Mouse (Mus musculus): Measurements from ENCODE around the gene Lcn2. TPM values are rescaled to one million over a fixed set of nuclear protein-coding genes. Genes with fewer than 3 reads are reported as not detected.
A peak's percentile ranks its signal among the peaks of the same experiment; 100 is the strongest.

Gene Lcn2
- 9.0 and 12.7 TPM in 2 replicates for polyA plus RNA-seq (2015; fragmentation: Nextera tagmentation; extraction: Ambion mirVana)

DNA sequence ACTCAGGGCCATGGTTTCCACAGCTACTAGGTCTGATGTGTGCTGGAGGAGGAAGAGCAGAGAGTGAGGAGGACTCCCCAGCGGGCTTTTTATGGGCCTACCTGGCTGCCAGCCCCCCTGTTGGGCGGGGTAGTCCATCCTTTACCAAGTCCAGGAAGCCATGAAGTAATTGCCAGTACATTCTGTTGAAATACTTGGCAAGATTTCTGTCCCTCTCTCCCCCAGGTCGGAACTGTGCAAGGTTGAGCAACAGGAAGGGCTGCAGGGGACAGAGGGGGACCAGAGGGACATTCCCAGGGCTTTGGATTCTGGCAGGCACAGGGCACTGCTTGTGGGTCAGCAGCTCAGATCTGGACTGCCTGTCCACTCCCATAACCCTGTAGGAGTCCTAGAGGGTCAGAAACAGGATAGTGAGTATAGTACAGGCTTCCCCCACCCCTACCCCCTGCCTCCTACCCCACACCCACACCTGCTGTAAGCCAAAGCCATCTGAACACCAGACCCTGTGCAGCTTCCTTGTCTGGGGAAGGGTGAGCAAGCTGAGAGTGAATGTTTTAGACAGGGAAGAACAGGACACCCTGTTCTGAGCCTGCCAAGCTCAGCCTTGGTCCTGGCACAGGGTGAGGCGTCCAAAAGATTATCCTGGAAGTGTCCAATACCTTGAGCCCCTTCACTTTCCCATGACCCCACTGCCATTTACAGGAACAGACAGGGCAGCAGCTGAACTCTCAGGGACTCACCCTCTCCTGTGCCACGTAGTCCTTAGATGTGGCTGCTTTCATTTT is at the start of gene Lcn2:
Lcn2 (minus strand) TSS at position 547 of the 785 bp plus-strand sequence.
- H3K27me3 ChIP-seq (ENCODE audit: insufficient read depth, low read length) = no peaks in the 10 kb centered on the region
- no peak within 1 kb of the TSS for H3K27ac ChIP-seq (ENCODE audit: low read length)
- H3K9me3 ChIP-seq (ENCODE audit: low read length) = no peaks in the 10 kb centered on the region
- ATAC-seq (ENCODE audit: low FRiP score, low TSS enrichment) = no peak
- no peaks in the 10 kb centered on the region for H3K36me3 ChIP-seq (ENCODE audit: insufficient read depth, low read length)
- no peak within 1 kb of the TSS for H3K4me2 ChIP-seq (replicated peaks; ENCODE audit: low read depth, low read length)
- H3K4me1 ChIP-seq (ENCODE audit: insufficient read depth, low read length) = no peaks in the 10 kb centered on the region
- WGBS = 63% methylated on average over 5 of the region's 5 CpGs
- no peak within 1 kb of the TSS for H3K4me3 ChIP-seq (ENCODE audit: low read length)
- no peak within 1 kb of the TSS; the same call in 1 of the 2 replicates for H3K9ac ChIP-seq (replicated peaks; ENCODE audit: low read length)

GRCm38 (mm10) chr2:32437612-32438166 is 49.6 kb upstream of the Lcn2 start:
- no peak for ATAC-seq (ENCODE audit: low FRiP score, low TSS enrichment)
- Histone ChIP-seq H3K4me1 (ENCODE audit: insufficient read depth, low read length) (peaks cover 30% of the 10 kb centered on the region), H3K27me3 (ENCODE audit: insufficient read depth, low read length) (no peaks in the 10 kb centered on the region), H3K4me2 (replicated peaks; ENCODE audit: low read depth, low read length) (no peak overlapping the region), H3K36me3 (ENCODE audit: insufficient read depth, low read length) (no peaks in the 10 kb centered on the region), H3K27ac (ENCODE audit: low read length) (peak overlapping the region; percentile 77), H3K9me3 (ENCODE audit: low read length) (no peaks in the 10 kb centered on the region), H3K4me3 (ENCODE audit: low read length) (no peak overlapping the region), H3K9ac (replicated peaks; ENCODE audit: low read length) (peak overlapping the region; percentile 5)
- WGBS = 67% methylated on average over 2 of the region's 2 CpGs

- Histone ChIP-seq H3K4me1 (ENCODE audit: insufficient read depth, low read length) (peaks cover 30% of the 10 kb centered on the region), H3K36me3 (ENCODE audit: insufficient read depth, low read length) (no peaks in the 10 kb centered on the region), H3K27me3 (ENCODE audit: insufficient read depth, low read length) (no peaks in the 10 kb centered on the region), H3K4me3 (ENCODE audit: low read length) (no peak overlapping the region), H3K4me2 (replicated peaks; ENCODE audit: low read depth, low read length) (no peak overlapping the region), H3K9ac (replicated peaks; ENCODE audit: low read length) (peak overlapping the region; percentile 5; the same call in 1 of the 2 replicates), H3K27ac (ENCODE audit: low read length) (peak overlapping the region; percentile 77), H3K9me3 (ENCODE audit: low read length) (no peaks in the 10 kb centered on the region)
- peak; percentile 82; the same call in 1 of the 2 replicates for ATAC-seq (ENCODE audit: low FRiP score, low TSS enrichment)
- 50% methylated on average over 3 of the region's 3 CpGs for WGBS
Observed at GRCm38 (mm10) chr2:32436686-32437372, 48.8 kb upstream of the Lcn2 start.

DNA sequence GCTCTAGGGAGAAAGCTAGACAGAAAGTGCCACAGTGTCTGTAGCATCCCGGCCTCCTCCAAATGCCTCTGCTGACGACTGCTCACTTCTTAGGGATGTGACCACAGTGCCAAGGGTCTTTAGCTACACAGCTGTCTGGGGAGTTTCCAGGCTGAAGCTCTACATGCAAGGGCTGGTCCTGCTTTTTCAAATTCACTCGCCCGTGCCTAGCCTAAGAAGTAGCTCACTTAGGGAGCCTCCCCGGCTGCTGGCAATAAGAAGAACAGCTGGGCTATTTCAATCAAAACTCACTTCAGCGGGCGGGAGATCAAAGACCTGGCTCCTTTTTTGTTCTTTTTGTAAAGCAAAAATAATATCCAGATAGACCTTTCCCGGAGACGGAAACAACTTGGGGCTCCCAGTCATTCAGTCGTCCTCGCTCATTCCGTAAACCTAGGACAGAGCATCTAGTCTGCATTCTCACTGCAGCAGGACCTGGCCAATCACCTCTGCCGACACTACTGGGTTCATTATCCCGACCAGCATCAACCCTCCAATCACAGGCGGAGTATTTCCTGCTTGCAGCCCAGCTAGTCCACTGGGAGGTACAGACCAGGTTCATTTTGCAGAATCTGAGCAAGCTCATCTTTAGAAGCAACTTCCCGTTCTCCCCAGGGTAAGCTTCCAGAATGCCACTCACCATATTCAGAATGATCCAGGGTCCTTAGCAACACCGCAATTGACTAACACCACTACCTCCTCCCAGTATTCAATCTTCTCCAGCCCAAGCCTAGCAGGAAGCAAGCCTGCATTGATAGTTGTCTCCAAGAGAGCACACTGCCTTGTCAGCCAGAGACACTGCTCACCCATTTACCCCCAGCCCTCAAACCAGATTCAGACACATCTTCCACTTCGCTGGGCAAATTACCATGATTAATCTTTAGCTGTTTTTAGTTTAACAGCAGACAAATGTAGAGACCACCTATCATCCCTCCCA is 42.9 kb upstream of the Lcn2 start:
- H3K4me2 ChIP-seq (replicated peaks; ENCODE audit: low read depth, low read length) = peak overlapping the region; percentile 67
- peak overlapping the region; percentile 52 for H3K4me3 ChIP-seq (ENCODE audit: low read length)
- WGBS = 7% methylated on average over 18 of the region's 18 CpGs
- peak overlapping the region; percentile 70 for H3K9ac ChIP-seq (replicated peaks; ENCODE audit: low read length)
- H3K36me3 ChIP-seq (ENCODE audit: insufficient read depth, low read length) = no peaks in the 10 kb centered on the region
- H3K27ac ChIP-seq (ENCODE audit: low read length) = peak overlapping the region; percentile 85
- no peaks in the 10 kb centered on the region for H3K9me3 ChIP-seq (ENCODE audit: low read length)
- peak; percentile 94 for ATAC-seq (ENCODE audit: low FRiP score, low TSS enrichment)
- no peaks in the 10 kb centered on the region for H3K27me3 ChIP-seq (ENCODE audit: insufficient read depth, low read length)
- H3K4me1 ChIP-seq (ENCODE audit: insufficient read depth, low read length) = peaks cover 40% of the 10 kb centered on the region

DNA sequence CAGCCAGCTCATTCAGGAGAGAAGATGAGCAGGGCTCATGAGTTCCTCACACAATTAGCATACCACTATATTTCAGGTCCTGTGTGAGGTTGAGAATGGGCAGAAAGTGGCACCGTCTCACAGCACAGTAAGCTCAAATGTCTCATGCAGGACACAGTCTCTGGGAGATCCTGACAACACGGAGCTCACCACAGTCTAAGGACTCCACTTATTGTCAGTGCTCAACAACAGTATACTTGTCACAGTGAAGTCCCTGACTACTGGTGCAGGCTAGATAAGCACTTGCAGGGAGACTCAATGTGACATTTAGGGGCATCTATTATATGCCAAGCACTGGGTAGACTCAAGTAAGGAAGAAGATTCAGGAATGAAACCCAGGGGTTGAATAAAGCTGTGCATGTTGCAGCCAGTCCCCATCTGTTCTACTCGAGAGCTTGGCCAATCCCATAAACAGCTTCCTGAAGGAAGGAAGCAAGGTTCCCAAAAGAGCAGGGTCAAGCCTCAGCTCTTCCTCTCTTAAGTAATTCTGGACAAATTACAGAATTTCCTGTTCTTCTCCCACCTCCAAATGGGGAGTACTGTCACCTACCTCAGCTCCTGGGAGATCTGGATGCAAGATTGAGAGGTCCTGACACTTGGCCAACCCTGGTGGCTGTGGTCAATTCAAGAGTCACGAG is 41.3 kb upstream of the Lcn2 start:
- no peaks in the 10 kb centered on the region for H3K9me3 ChIP-seq (ENCODE audit: low read length)
- no peaks in the 10 kb centered on the region for H3K36me3 ChIP-seq (ENCODE audit: insufficient read depth, low read length)
- peak overlapping the region; percentile 40; the same call in 1 of the 2 replicates for H3K4me2 ChIP-seq (replicated peaks; ENCODE audit: low read depth, low read length)
- H3K27ac ChIP-seq (ENCODE audit: low read length) = peak overlapping the region; percentile 72; the same call in 1 of the 2 replicates
- ATAC-seq (ENCODE audit: low FRiP score, low TSS enrichment) = no peak
- no peaks in the 10 kb centered on the region for H3K27me3 ChIP-seq (ENCODE audit: insufficient read depth, low read length)
- H3K9ac ChIP-seq (replicated peaks; ENCODE audit: low read length) = no peak overlapping the region
- no peak overlapping the region for H3K4me3 ChIP-seq (ENCODE audit: low read length)
- 60% methylated on average over 4 of the region's 4 CpGs for WGBS
- peaks cover 51% of the 10 kb centered on the region for H3K4me1 ChIP-seq (ENCODE audit: insufficient read depth, low read length)

GRCm38 (mm10) chr2:32428262-32428722 is 40.2 kb upstream of the Lcn2 start:
- WGBS = 17% methylated on average over 8 of the region's 8 CpGs
- Histone ChIP-seq H3K9ac (replicated peaks; ENCODE audit: low read length) (0 out of 2 replicates have a peak overlapping the region, but pooled peaks have one; percentile 15), H3K4me2 (replicated peaks; ENCODE audit: low read depth, low read length) (peak overlapping the region; percentile 40), H3K27ac (ENCODE audit: low read length) (peak overlapping the region; percentile 72), H3K9me3 (ENCODE audit: low read length) (no peaks in the 10 kb centered on the region), H3K4me3 (ENCODE audit: low read length) (0 out of 2 replicates have a peak overlapping the region, but pooled peaks have one; percentile 10), H3K4me1 (ENCODE audit: insufficient read depth, low read length) (peaks cover 59% of the 10 kb centered on the region), H3K36me3 (ENCODE audit: insufficient read depth, low read length) (no peaks in the 10 kb centered on the region), H3K27me3 (ENCODE audit: insufficient read depth, low read length) (no peaks in the 10 kb centered on the region)
- peak; percentile 77 for ATAC-seq (ENCODE audit: low FRiP score, low TSS enrichment)

- no peaks in the 10 kb centered on the region for H3K27me3 ChIP-seq (ENCODE audit: insufficient read depth, low read length)
- peak overlapping the region; percentile 72 for H3K27ac ChIP-seq (ENCODE audit: low read length)
- no peaks in the 10 kb centered on the region for H3K9me3 ChIP-seq (ENCODE audit: low read length)
- H3K36me3 ChIP-seq (ENCODE audit: insufficient read depth, low read length) = no peaks in the 10 kb centered on the region
- peak overlapping the region; percentile 40 for H3K4me2 ChIP-seq (replicated peaks; ENCODE audit: low read depth, low read length)
- no peak overlapping the region for H3K9ac ChIP-seq (replicated peaks; ENCODE audit: low read length)
- ATAC-seq (ENCODE audit: low FRiP score, low TSS enrichment) = no peak
- WGBS = 77% methylated on average over 5 of the region's 5 CpGs
- H3K4me3 ChIP-seq (ENCODE audit: low read length) = 0 out of 2 replicates have a peak overlapping the region, but pooled peaks have one; percentile 0
- H3K4me1 ChIP-seq (ENCODE audit: insufficient read depth, low read length) = peaks cover 64% of the 10 kb centered on the region
Observed at GRCm38 (mm10) chr2:32427720-32428119, 39.7 kb upstream of the Lcn2 start.

DNA sequence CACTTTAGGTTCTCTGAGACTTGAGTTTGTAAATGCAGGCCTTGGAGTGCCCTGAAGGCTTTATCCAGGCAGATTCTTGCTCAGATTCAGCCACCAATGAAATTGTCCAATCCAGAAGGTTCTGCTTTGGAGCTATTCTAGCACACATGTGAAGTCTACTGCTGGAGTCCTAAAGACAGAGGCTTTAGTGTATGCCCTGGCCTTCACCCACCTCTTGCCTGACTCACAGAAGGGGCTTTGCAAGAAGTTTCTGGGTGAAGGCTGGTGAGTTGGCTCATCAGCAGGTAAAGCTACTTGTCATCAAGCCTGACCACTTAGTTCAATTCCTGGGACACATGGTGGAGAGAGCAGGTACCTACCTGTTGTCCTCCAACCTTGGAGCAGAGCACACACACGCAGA is 38.1 kb upstream of the Lcn2 start:
- H3K4me3 ChIP-seq (ENCODE audit: low read length) = no peak overlapping the region
- no peak for ATAC-seq (ENCODE audit: low FRiP score, low TSS enrichment)
- no peaks in the 10 kb centered on the region for H3K27me3 ChIP-seq (ENCODE audit: insufficient read depth, low read length)
- H3K9me3 ChIP-seq (ENCODE audit: low read length) = no peaks in the 10 kb centered on the region
- no peaks in the 10 kb centered on the region; the same call in 1 of the 2 replicates for H3K36me3 ChIP-seq (ENCODE audit: insufficient read depth, low read length)
- H3K4me2 ChIP-seq (replicated peaks; ENCODE audit: low read depth, low read length) = no peak overlapping the region
- 86% methylated on average over 1 of the region's 1 CpGs for WGBS
- H3K4me1 ChIP-seq (ENCODE audit: insufficient read depth, low read length) = peaks cover 62% of the 10 kb centered on the region
- H3K9ac ChIP-seq (replicated peaks; ENCODE audit: low read length) = no peak overlapping the region
- H3K27ac ChIP-seq (ENCODE audit: low read length) = no peak overlapping the region
